Mouse (Mus musculus) G1E-ER4 (cell line): ENCODE data around the gene Gm21874. TPM values are rescaled to one million over a fixed set of nuclear protein-coding genes. Genes with fewer than 3 reads are reported as not detected.
"Not testable (repeated sequence)": the region's sequence is repeated elsewhere in the genome, so short reads cannot be mapped to it uniquely, and the experiment has no call there.

Source experiments
- GATA1 ChIP-seq: IDR thresholded peaks from one replicate; pipeline ENCODE4 v1.8.0; 2012; ENCODE audit warnings: low read length, inconsistent platforms
- polyA plus RNA-seq: library from polyadenylated mRNA; stranded (reverse); fragments of >175 nt; gene quantifications from 2 replicates; pipeline ENCODE4 v1.2.3, GENCODE M21; 2012

Gm21874 gene
- not detected in 2 replicates for polyA plus RNA-seq

DNA sequence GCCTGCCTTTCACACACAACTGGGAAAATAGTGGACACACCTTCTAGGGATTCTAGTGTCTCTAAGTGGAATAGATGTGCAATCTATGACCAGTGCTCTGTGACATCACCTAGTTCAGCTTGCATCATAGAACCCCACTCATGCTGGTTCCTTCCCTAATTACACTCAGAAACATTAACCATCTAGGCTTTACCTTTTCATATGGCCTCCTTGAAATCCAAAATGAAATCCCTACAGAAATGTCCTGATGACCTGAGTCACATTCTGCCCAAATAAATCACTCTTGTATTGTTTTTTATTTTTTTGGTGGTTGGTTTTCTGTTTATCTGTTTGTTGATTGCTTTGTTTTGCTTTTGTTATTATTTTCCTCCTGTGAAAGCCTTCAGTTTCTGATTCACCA lies at the start of gene Gm21874:
Gene Gm21874 (minus strand): TSS at position 101 of the 400 bp plus-strand sequence.
- TF ChIP-seq GATA1: not testable (repeated sequence)

Other genes with a start within 250 kb of the Gm21874 start
- gene Gm21721, start 214.0 kb downstream of the Gm21874 start, polyA plus RNA-seq: not detected in 2 replicates
- not detected in 2 replicates for gene Gm21812, start 69.0 kb downstream of the Gm21874 start, polyA plus RNA-seq